Mouse (Mus musculus): ENCODE results near the gene Tspan17. TPM values are rescaled to one million over a fixed set of nuclear protein-coding genes. Genes with fewer than 3 reads are reported as not detected.

The Tspan17 gene
- polyA plus RNA-seq, 1 experiment from 2014 or later: 54.0 TPM

DNA sequence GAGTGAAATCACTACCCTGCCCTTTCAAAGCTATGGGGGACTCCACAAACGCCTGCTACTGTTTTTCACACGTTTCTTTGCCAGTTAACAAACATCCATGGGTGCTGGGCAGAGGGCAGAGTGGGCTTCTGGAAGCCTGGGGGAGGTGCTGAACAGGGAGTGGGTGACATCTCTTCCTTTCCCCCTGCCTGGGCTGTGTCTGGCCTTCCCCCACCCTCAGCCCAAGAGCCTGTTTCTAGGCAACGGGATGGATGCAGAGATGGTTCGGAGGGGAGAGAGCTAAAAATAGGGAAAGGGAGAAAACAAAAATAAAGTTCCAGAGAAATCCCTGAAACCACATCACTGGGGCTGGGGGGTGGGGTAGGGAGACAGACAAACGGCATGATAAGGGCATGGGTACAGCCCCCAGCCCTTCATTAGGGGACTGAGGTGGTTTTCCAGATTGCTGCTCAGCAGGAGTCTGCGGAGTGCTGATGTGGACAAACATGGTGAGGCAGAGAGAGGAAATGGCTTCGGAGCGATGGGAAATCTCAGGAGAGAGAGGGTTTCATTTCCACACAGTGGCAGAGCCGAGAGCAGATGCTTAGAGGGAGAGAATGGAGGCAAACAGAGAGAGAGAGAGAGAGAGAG lies 33.9 kb upstream of the Tspan17 start:
- peaks cover 72% of the 10 kb centered on the region for H3K4me1 ChIP-seq (replicated peaks)
- WGBS: 22% methylated on average over 9 of the region's 9 CpGs
- no peak for ATAC-seq (ENCODE audit: low FRiP score)
- H3K36me3 ChIP-seq: no peaks in the 10 kb centered on the region
- peak overlapping the region; percentile 32 for H3K4me2 ChIP-seq
- H3K27ac ChIP-seq: peak overlapping the region; percentile 74
- H3K9me3 ChIP-seq: no peaks in the 10 kb centered on the region
- peaks cover 23% of the 10 kb centered on the region for H3K27me3 ChIP-seq
- H3K9ac ChIP-seq: peak overlapping the region; percentile 49; the same call in 1 of the 2 replicates
- no peak overlapping the region for H3K4me3 ChIP-seq

DNA sequence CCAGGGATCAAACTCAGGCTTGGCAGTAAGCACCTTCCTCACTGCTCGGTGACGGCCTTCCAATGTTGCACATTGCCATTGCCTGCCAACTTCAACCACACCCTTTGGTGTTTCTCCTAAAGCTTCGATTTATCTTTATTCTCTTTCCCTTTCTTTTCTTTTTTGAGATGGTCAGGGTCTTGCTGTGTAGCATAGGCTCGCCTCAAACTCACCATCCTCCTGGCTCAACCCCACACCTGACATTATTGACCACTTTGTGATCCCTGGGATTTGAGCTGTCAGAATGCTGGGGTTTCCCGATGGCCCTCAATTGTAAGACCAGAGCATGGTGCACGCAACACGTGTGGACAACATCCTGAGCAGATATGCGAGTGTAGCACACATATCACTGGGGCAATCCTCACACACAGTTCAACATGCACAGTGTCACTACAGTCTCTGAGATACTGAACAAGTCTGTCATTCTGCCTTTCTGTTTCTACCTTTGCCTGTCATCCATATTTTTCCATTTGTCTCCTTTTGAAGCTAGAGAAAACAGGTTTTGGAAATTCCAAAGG lies 32.9 kb upstream of the Tspan17 start:
- Histone ChIP-seq H3K36me3 (no peaks in the 10 kb centered on the region), H3K27me3 (peaks cover 30% of the 10 kb centered on the region), H3K9ac (no peak overlapping the region), H3K9me3 (no peaks in the 10 kb centered on the region), H3K27ac (no peak overlapping the region), H3K4me3 (no peak overlapping the region), H3K4me1 (replicated peaks) (peaks cover 70% of the 10 kb centered on the region), H3K4me2 (no peak overlapping the region)
- 89% methylated on average over 8 of the region's 8 CpGs for WGBS
- ATAC-seq (ENCODE audit: low FRiP score): no peak

DNA sequence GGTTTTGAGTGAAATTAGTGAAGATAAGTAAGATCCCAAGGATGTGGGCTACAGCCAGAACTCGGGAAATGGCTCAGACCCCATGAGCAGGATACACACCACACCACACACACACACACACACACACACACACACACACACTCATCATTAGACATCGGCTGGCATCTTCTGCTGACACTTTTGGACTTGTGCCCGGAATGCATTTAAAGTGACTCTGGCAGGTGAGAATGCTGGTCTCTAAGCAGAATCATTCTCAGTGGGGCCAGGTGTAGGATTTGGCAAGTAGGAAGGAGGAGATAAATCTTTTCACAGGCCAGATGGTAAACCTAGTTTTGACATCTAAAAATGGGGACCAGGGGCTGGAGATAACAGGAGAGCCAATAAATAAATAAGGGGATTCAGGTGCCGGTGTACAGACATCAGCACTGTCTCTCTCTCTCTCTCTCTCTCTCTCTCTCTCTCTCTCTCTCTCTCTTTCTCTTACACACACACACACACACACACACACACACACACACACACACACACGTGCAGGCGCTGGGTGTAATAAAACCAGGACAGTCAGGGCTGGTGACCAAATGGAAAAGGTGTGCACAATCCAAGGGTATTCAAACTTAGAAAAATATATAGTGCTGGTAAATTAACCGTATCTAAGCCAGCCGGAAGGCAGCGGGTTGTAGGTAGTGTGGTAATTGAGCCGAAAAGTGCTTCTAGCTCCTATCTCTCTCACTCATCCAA lies 31.9 kb upstream of the Tspan17 start:
- H3K36me3 ChIP-seq: no peaks in the 10 kb centered on the region
- WGBS: 41% methylated on average over 10 of the region's 10 CpGs
- peak overlapping the region; percentile 95 for H3K27ac ChIP-seq
- H3K4me1 ChIP-seq (replicated peaks): peaks cover 68% of the 10 kb centered on the region
- H3K4me2 ChIP-seq: peak overlapping the region; percentile 64
- H3K9ac ChIP-seq: peak overlapping the region; percentile 70
- H3K27me3 ChIP-seq: peaks cover 30% of the 10 kb centered on the region
- peak overlapping the region; percentile 40 for H3K4me3 ChIP-seq
- H3K9me3 ChIP-seq: no peaks in the 10 kb centered on the region
- 0 out of 2 replicates have a peak, but pooled peaks have one; percentile 5 for ATAC-seq (ENCODE audit: low FRiP score)

DNA sequence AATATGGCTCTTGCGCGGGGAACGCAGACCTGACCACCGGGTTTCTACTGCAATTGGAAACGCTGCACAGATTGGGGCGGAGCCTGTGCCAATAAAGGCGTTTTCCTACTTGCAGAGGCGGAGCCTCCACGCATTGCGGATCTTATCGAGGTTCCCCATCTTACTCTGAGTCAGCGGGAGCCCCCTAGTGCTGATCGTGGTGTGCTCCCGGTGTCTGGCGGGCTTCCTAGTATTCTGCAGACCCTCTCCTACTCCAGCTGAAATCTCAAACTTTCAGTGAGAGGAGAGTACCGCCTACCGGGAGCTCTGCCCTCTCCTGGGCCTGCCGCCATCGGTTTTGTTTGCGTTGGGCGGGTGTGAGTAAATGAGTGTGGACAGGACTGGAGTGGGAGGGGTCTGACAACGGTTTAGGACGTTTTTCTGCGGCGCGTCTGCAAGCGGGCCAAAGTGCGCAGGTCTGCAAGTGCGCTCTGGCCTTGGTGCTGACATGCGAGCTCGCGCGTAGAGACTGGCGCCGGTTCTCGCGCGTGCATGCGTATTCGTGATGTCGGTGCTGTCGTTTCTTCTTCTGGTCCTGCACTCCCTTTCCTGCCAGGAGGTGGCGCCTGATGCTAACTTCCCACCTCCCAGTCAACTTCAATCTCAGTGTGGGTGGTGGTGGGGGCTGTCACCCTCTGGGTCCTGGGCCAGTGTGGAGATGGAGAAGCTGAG lies 31.0 kb upstream of the Tspan17 start:
- H3K36me3 ChIP-seq: no peaks in the 10 kb centered on the region
- peaks cover 60% of the 10 kb centered on the region for H3K4me1 ChIP-seq (replicated peaks)
- H3K27me3 ChIP-seq: peaks cover 33% of the 10 kb centered on the region
- peak overlapping the region; percentile 95 for H3K27ac ChIP-seq
- under 1% methylated on average over 43 of the region's 43 CpGs for WGBS
- peak; percentile 82 for ATAC-seq (ENCODE audit: low FRiP score)
- peak overlapping the region; percentile 40 for H3K4me3 ChIP-seq
- H3K9me3 ChIP-seq: no peaks in the 10 kb centered on the region
- peak overlapping the region; percentile 64 for H3K4me2 ChIP-seq
- H3K9ac ChIP-seq: peak overlapping the region; percentile 70

DNA sequence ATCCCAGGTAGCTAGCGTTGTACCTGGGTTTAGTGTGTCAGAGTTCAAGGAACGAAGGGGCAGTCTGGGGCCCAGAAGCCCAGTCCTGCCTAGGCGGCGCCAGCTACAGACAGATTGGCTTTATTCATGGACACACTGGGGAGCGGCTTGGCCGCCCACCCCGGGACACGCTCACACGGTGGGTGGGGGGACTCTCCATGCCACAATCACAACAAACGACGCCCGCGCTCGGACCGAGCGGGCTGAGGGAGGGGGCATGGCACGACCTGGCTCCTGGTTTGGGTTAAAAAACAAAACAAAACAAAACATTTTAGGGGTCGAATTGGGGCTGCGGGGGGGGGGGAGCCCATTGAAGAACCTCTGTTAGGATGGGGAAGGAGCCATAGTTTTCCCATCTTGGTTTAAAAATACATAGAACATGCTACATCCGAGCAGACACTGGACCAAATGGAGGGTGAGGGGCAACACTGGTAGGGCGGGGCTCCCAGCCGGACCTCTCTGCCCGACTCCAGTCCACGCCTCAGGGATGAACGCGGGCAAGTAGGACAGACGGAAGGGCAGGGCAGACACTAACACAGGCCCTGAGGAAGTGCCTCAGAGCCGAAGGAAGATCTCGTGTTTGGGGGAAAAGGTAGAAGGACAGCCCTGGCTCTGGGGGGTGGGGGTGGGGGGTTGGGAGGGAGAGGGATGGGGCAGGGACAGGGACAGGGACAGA lies 30.3 kb upstream of the Tspan17 start:
- Histone ChIP-seq H3K4me3 (peak overlapping the region; percentile 40), H3K9ac (peak overlapping the region; percentile 70), H3K9me3 (no peaks in the 10 kb centered on the region), H3K27me3 (peaks cover 40% of the 10 kb centered on the region), H3K36me3 (no peaks in the 10 kb centered on the region), H3K27ac (peak overlapping the region; percentile 95), H3K4me1 (replicated peaks) (peaks cover 60% of the 10 kb centered on the region), H3K4me2 (peak overlapping the region; percentile 64)
- peak; percentile 53 for ATAC-seq (ENCODE audit: low FRiP score)
- under 1% methylated on average over 29 of the region's 29 CpGs for whole genome bisulfite sequencing

DNA sequence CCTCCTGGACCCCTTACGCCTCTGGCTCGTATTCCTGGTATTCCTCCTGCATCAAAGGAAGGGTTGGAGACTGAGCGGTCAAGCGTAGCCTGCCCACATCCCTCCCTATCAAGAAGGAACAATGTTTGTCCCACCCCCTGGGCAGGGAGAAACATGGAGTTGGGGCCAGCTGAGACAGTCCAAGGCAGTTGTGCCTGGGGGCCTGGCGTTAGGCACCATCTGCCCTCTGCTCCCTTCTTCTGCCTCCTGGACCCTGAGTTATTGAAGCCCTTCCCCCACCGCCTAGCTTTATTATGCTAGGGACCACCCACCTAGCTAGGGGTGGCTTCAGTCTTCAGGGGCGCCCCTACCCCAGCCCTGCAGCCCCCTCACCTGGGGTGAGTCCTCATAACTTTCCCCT lies 29.7 kb upstream of the Tspan17 start:
- Histone ChIP-seq H3K36me3 (no peaks in the 10 kb centered on the region), H3K27me3 (peaks cover 46% of the 10 kb centered on the region), H3K4me1 (replicated peaks) (peaks cover 58% of the 10 kb centered on the region), H3K4me3 (0 out of 2 replicates have a peak overlapping the region, but pooled peaks have one; percentile 40), H3K4me2 (peak overlapping the region; percentile 64), H3K27ac (no peak overlapping the region), H3K9ac (peak overlapping the region; percentile 70), H3K9me3 (no peaks in the 10 kb centered on the region)
- no peak for ATAC-seq (ENCODE audit: low FRiP score)
- 10% methylated on average over 7 of the region's 7 CpGs for WGBS

DNA sequence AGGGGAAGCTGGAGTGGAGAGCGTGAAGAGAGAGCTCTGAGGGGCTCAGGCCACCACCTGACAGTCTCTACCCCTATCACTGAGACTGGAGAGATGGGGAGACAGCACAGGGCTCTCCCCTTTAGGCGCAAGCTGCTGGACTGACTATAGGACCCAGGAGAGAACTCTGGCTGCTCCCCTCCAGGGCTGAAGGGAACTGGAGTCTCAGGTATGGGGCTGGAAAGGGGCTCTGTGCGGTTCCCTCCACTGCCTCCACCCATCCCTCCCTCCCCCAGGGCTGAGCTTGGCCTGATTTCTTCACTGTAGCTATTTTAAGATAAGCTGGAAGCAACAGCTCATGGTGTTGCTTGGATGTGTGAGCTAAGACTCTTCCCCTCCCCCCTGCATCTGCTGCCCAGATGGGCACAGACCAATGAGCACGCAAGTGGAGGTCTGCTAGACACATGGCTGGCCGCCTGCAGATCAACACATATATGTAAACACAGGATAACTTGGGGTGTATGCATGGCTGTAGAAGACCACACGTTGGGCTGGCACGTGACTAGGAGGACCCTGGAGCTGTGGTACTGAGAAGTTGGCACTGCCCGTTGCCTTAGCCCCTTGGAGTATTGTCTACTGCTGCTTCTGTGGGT lies 28.9 kb upstream of the Tspan17 start:
- peaks cover 58% of the 10 kb centered on the region for H3K4me1 ChIP-seq (replicated peaks)
- no peak overlapping the region for H3K4me3 ChIP-seq
- no peak overlapping the region for H3K4me2 ChIP-seq
- no peak overlapping the region for H3K9ac ChIP-seq
- no peak overlapping the region for H3K27ac ChIP-seq
- no peak for ATAC-seq (ENCODE audit: low FRiP score)
- 68% methylated on average over 8 of the region's 8 CpGs for WGBS
- H3K27me3 ChIP-seq: peaks cover 53% of the 10 kb centered on the region
- no peaks in the 10 kb centered on the region for H3K36me3 ChIP-seq
- no peaks in the 10 kb centered on the region for H3K9me3 ChIP-seq

DNA sequence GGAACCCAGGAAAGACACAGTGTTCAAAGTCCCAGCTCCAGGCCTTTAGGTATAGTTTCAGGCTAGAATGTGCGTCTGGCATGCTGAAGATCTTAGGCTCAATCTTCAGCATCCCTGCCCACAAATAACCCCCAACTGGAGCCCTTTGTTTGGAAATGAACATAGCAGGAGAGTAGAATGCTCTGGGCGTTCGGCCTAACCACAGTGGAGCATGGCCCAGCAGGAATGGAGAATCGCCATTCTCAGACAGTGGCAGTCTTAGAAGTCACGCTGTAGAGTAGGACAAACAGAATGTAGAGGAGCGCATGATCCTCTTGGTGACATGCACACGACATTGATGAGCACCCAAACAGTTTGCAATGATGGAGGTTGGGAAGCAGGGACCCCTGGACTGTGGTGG lies 28.3 kb upstream of the Tspan17 start:
- no peak for ATAC-seq (ENCODE audit: low FRiP score)
- no peaks in the 10 kb centered on the region for H3K36me3 ChIP-seq
- WGBS: 68% methylated on average over 7 of the region's 7 CpGs
- peaks cover 60% of the 10 kb centered on the region for H3K27me3 ChIP-seq
- H3K9ac ChIP-seq: no peak overlapping the region
- no peaks in the 10 kb centered on the region for H3K9me3 ChIP-seq
- no peak overlapping the region for H3K4me2 ChIP-seq
- no peak overlapping the region for H3K27ac ChIP-seq
- no peak overlapping the region for H3K4me3 ChIP-seq
- peaks cover 58% of the 10 kb centered on the region for H3K4me1 ChIP-seq (replicated peaks)

DNA sequence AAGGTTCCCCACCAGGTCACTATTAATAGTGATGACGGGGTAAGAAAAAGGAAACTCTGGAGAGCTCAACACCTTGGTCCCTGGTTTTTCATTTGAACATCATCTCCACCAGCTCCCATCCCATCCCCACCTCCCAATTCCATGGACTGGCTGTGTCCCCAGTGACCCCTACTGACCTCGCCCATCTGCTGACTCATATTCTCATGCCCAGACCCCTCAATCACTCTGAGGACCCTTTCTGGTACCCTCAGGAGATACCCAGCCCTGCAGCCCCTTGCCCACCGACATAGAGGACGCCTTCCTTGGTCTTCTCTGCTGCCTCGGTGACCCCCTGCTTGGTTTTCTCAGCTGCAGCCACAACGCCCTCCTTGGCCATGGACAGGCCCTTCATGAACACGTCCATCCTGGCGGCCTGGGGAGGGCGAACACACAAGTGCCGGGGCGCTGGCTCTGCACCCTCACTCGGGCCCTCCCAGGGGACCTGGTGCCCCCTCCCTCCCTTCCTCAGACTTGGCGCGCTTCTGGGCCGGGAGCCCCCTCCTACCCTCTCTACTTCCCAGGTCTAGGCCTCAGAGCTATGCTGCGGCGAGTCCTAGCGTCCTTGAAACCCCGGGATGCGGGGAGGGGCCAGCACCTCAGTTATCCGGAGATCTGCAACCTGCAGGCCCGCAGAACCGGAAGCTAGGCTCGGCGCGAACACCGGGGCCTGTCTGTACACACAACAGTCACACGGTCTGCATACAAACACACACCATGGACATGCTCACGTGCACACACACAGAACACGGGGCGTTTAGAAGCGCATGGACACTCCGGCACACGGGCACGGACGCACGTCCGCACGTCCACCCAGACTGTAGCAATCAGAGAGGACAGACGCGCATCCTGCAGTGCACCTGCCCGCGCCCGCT lies 23.6 kb upstream of the Tspan17 start:
- H3K9me3 ChIP-seq: no peaks in the 10 kb centered on the region
- peak overlapping the region; percentile 78 for H3K4me2 ChIP-seq
- H3K27me3 ChIP-seq: peaks cover 83% of the 10 kb centered on the region
- H3K4me3 ChIP-seq: peak overlapping the region; percentile 55
- peak overlapping the region; percentile 49; the same call in 1 of the 2 replicates for H3K27ac ChIP-seq
- peaks cover 26% of the 10 kb centered on the region for H3K4me1 ChIP-seq (replicated peaks)
- H3K36me3 ChIP-seq: no peaks in the 10 kb centered on the region
- ATAC-seq (ENCODE audit: low FRiP score): peak; percentile 22
- WGBS: 3% methylated on average over 44 of the region's 44 CpGs
- H3K9ac ChIP-seq: peak overlapping the region; percentile 78

DNA sequence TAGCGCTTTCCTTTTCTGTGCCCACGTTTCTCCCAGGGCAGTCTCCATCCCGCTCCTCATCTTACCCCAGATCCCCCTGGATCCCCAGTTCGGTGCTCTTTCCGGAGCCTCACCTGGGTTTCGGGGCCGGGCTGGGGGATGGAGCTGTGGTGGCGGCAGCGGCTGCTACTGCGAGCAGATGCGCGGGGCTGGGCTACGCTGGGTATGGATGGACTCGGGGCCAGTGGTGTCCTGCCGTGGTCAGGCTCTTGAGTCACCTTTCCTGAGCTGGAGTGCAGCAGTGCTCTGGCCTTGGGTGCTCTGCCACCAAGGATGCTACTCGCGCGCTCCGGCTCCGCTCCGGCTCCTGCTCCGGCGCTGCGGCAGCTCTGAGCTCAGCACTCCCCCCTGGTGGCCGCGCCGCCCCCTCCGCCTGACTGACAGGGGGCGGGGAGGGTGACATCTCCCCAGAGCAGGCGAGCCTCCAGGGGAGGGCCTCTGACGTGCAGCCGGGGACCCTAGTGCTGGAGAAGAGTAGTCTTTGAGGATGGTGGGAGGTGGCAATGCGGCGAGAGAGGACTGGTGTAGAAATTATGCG lies 22.9 kb upstream of the Tspan17 start, which contains the start of gene Sncb:
Gene Sncb (minus strand): TSS at position 404 of the 577 bp plus-strand sequence.
- Histone ChIP-seq H3K27me3 (peaks cover 75% of the 10 kb centered on the region), H3K4me3 (peak within 1 kb of the TSS; percentile 55), H3K9me3 (no peaks in the 10 kb centered on the region), H3K4me1 (replicated peaks) (peaks cover 25% of the 10 kb centered on the region), H3K27ac (peak within 1 kb of the TSS; percentile 49), H3K9ac (peak within 1 kb of the TSS; percentile 78), H3K36me3 (no peaks in the 10 kb centered on the region), H3K4me2 (peak within 1 kb of the TSS; percentile 78)
- peak; percentile 72 for ATAC-seq (ENCODE audit: low FRiP score)
- under 1% methylated on average over 35 of the region's 35 CpGs for WGBS

Measured in hindbrain, embryonic 13.5 days (tissue).